Mouse (Mus musculus) stomach, postnatal 0 days (tissue): ENCODE data around the gene Nacad. TPM values are rescaled to one million over a fixed set of nuclear protein-coding genes. Genes with fewer than 3 reads are reported as not detected.

ENCODE experiments used
- ATAC-seq: fragments of 200-750 bp; cut with Nextera tagmentation; 2 replicates; pipeline ENCODE4 v1.8.0; 2017; ENCODE audit not compliant: low FRiP score, low TSS enrichment
- DNase-seq: peaks from one replicate; pipeline ENCODE4 v3.0.0-alpha.2; 2016; ENCODE audit warnings: low spot score
- H3K27ac ChIP-seq: fragments of 300-500 bp; sonication (generic); replicated peaks from 2 replicates; pipeline ENCODE4 v1.5.1; 2014; ENCODE audit warnings: mild to moderate bottlenecking, control low read depth
- H3K27me3 ChIP-seq: fragments of 300-500 bp; sonication (generic); 2 replicates; pipeline ENCODE4 v1.6.1; 2014; ENCODE audit warnings: low read length; ENCODE audit not compliant: control insufficient read depth, insufficient read depth
- H3K36me3 ChIP-seq: fragments of 300-500 bp; sonication (generic); 2 replicates; pipeline ENCODE4 v1.6.1; 2014; ENCODE audit warnings: low read length, mixed read lengths; ENCODE audit not compliant: control insufficient read depth, insufficient read depth
- H3K4me1 ChIP-seq: fragments of 300-500 bp; sonication (generic); replicated peaks from 2 replicates; pipeline ENCODE4 v1.6.1; 2014; ENCODE audit warnings: antibody characterized with exemption; ENCODE audit not compliant: control insufficient read depth, insufficient read depth
- H3K4me2 ChIP-seq: fragments of 300-500 bp; sonication (generic); replicated peaks from 2 replicates; pipeline ENCODE4 v1.6.1; 2014; ENCODE audit warnings: low read depth, mild to moderate bottlenecking, control low read depth, moderate library complexity
- H3K4me3 ChIP-seq: fragments of 300-500 bp; sonication (generic); 2 replicates; pipeline ENCODE4 v1.5.1; 2014; ENCODE audit warnings: low read depth, low read length, control low read depth
- H3K9ac ChIP-seq: fragments of 300-500 bp; sonication (generic); 2 replicates; pipeline ENCODE4 v1.6.1; 2014; ENCODE audit warnings: mild to moderate bottlenecking, low read length, control low read depth, mixed read lengths
- H3K9me3 ChIP-seq: fragments of 300-500 bp; sonication (generic); 2 replicates; pipeline ENCODE4 v1.6.1; 2016; ENCODE audit warnings: low read length; ENCODE audit not compliant: control insufficient read depth
- CTCF ChIP-seq: IDR thresholded peaks from 2 replicates; pipeline ENCODE4 v1.5.1; 2016; ENCODE audit warnings: antibody characterized with exemption, low read depth, mild to moderate bottlenecking, moderate library complexity
- EP300 ChIP-seq: optimal IDR thresholded peaks from 2 replicates; pipeline ENCODE3; 2016; ENCODE audit warnings: antibody characterized with exemption
- WGBS: fragments of 180-500 bp; shearing (Covaris S2); extraction: QIAGEN DNeasy Blood & Tissue Kit; methylation state at CpG from one replicate; pipeline ENCODE4 v1.1.7; 2014; 5-methylcytosine and 5-hydroxymethylcytosine counted together
- polyA plus RNA-seq: library from polyadenylated mRNA; unstranded; fragments of >200 nt; fragmentation: Nextera tagmentation; extraction: Ambion mirVana; gene quantifications from 2 replicates; pipeline ENCODE4 v1.2.1, GENCODE M21; 2015

Gene Nacad
- polyA plus RNA-seq, 1 experiment from 2014 or later = 7.3 TPM

DNA sequence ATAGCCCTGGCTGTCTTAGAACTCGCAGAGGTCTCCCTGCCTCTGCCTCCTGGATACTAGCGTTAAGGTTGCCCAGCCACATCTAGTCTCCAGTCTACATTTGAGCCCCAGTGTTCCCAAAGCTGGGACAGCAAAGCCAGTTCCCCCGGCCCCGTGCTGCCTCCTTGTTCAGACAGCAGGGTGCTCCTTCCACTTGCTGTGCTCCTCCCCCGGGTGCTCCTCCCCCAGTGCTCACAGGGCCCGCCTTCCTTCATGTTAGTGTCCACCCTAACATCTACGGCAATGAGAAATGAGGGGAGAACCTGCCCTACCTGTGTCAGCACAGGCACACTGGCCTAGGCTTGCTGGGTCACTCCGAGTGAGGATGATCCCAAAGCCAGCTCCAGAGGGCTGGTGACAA is 20.1 kb downstream of the Nacad start:
- WGBS = 91% methylated on average over 8 of the region's 8 CpGs
- no peak overlapping the region for H3K9ac ChIP-seq
- no peak overlapping the region for H3K4me2 ChIP-seq
- no peaks in the 10 kb centered on the region for H3K27me3 ChIP-seq
- DNase-seq (no peak), ATAC-seq (no peak)
- TF ChIP-seq CTCF = no peak
- no peak for TF ChIP-seq EP300
- H3K4me3 ChIP-seq = no peak overlapping the region
- H3K27ac ChIP-seq = no peak overlapping the region; the same call in 1 of the 2 replicates
- H3K36me3 ChIP-seq = peaks cover 11% of the 10 kb centered on the region; the same call in 1 of the 2 replicates
- H3K4me1 ChIP-seq = peaks cover 2% of the 10 kb centered on the region; the same call in 1 of the 2 replicates
- no peaks in the 10 kb centered on the region for H3K9me3 ChIP-seq

GRCm38 (mm10) chr11:6581560-6581959 is 24.3 kb downstream of the Nacad start:
- Histone ChIP-seq H3K27ac (no peak overlapping the region), H3K9ac (no peak overlapping the region), H3K36me3 (peaks cover 9% of the 10 kb centered on the region; the same call in 1 of the 2 replicates), H3K4me2 (no peak overlapping the region), H3K9me3 (no peaks in the 10 kb centered on the region), H3K4me1 (peaks cover 2% of the 10 kb centered on the region; the same call in 1 of the 2 replicates), H3K27me3 (no peaks in the 10 kb centered on the region), H3K4me3 (no peak overlapping the region)
- no peak for TF ChIP-seq EP300
- TF ChIP-seq CTCF = no peak
- 91% methylated on average over 2 of the region's 2 CpGs for WGBS
- no peak for ATAC-seq
- DNase-seq = no peak

GRCm38 (mm10) chr11:6580065-6580750 is 25.6 kb downstream of the Nacad start:
- TF ChIP-seq EP300 (no peak), CTCF (no peak)

GRCm38 (mm10) chr11:6579361-6579760 is 26.5 kb downstream of the Nacad start:
- Histone ChIP-seq H3K36me3 (0 out of 2 replicates have a peak, but pooled peaks cover 7% of the 10 kb centered on the region), H3K9me3 (no peaks in the 10 kb centered on the region), H3K4me2 (no peak overlapping the region), H3K4me1 (no peaks in the 10 kb centered on the region), H3K27me3 (no peaks in the 10 kb centered on the region), H3K9ac (no peak overlapping the region), H3K4me3 (no peak overlapping the region), H3K27ac (no peak overlapping the region)
- no peak for ATAC-seq
- DNase-seq = no peak
- TF ChIP-seq CTCF (no peak), EP300 (no peak)
- 77% methylated on average over 7 of the region's 7 CpGs for WGBS

More at GRCm38 (mm10) chr11:6580065-6580750, 25.6 kb downstream of the Nacad start:
- Histone ChIP-seq H3K27ac (no peak overlapping the region), H3K36me3 (peaks cover 11% of the 10 kb centered on the region; the same call in 1 of the 2 replicates), H3K9me3 (no peaks in the 10 kb centered on the region), H3K4me2 (no peak overlapping the region), H3K4me1 (no peaks in the 10 kb centered on the region), H3K9ac (no peak overlapping the region), H3K27me3 (no peaks in the 10 kb centered on the region), H3K4me3 (no peak overlapping the region)
- 71% methylated on average over 4 of the region's 4 CpGs for WGBS
- 0 out of 2 replicates have a peak, but pooled peaks have one; percentile 12 for ATAC-seq
- DNase-seq = no peak

DNA sequence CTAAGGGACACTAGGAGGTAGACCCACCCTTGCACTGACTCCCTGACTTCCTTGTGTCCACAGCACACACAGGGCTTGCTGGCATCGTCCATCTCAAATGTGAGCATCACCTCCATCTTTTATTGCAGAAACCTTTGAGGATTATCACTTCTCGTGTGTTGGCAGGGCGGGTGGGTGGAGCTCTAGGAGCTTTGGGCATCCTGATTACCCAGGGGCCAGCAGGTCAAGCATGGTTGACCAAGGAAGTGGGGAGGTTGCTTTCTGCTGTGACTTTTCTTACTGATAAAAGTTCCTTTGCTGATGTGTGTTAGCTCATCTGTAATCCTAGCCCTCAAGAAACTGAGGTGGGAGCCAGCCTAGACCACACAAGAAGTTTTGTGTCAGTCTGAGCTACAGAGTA is 29.7 kb downstream of the Nacad start:
- H3K4me2 ChIP-seq = no peak overlapping the region
- no peak for DNase-seq
- TF ChIP-seq CTCF (no peak), EP300 (no peak)
- no peaks in the 10 kb centered on the region for H3K9me3 ChIP-seq
- H3K27ac ChIP-seq = no peak overlapping the region
- H3K9ac ChIP-seq = no peak overlapping the region
- H3K27me3 ChIP-seq = no peaks in the 10 kb centered on the region
- H3K36me3 ChIP-seq = 0 out of 2 replicates have a peak, but pooled peaks cover 7% of the 10 kb centered on the region
- no peaks in the 10 kb centered on the region for H3K4me1 ChIP-seq
- 89% methylated on average over 3 of the region's 3 CpGs for WGBS
- ATAC-seq = no peak
- H3K4me3 ChIP-seq = no peak overlapping the region

DNA sequence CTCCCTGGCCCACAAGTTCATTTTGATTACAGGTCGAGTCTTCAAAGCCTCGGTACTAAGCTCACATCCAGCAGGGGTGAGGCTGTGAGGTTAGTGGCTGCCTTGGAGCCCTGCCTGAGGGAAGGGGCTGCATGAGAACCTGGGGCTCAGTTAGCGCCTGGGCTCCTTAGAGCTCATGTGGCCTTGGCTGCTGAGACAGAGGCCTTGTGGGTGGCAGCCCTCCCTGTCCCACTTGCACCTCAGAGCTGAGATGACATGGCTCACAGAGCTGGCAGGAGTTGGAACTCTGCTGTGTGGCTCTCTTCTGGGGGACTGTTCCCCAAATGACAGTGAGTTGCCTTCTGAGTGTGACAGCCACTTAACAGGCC is 36.5 kb downstream of the Nacad start:
- Histone ChIP-seq H3K36me3 (no peaks in the 10 kb centered on the region), H3K27me3 (no peaks in the 10 kb centered on the region), H3K9me3 (no peaks in the 10 kb centered on the region), H3K4me2 (0 out of 2 replicates have a peak overlapping the region, but pooled peaks have one; percentile 18), H3K27ac (peak overlapping the region; percentile 73; the same call in 1 of the 2 replicates), H3K9ac (no peak overlapping the region), H3K4me1 (no peaks in the 10 kb centered on the region), H3K4me3 (peak overlapping the region; percentile 4; the same call in 1 of the 2 replicates)
- TF ChIP-seq EP300 = no peak
- no peak for TF ChIP-seq CTCF
- ATAC-seq (0 out of 2 replicates have a peak, but pooled peaks have one; percentile 15), DNase-seq (no peak)
- WGBS = 45% methylated on average over 3 of the region's 3 CpGs
